Mouse (Mus musculus) layer of hippocampus, postnatal 36 days (tissue): ENCODE data around the gene Slc25a26. TPM values are rescaled to one million over a fixed set of nuclear protein-coding genes. Genes with fewer than 3 reads are reported as not detected.

Experiments
- DNase-seq, 2 experiments: peaks; one replicate each; pipeline ENCODE4 v3.0.0; 2022
- total RNA-seq, 2 experiments: library from RNA; stranded (reverse); gene quantifications; 2 replicates each; pipeline ENCODE4 v1.2.3; 2021

Slc25a26 gene
- total RNA-seq, 2 experiments from 2014 or later = 21.3 to 21.6 TPM

- DNase-seq = no peak
These were observed 101.0 kb downstream of the Slc25a26 start for GRCm38 (mm10) chr6:94601101-94601500.

DNA sequence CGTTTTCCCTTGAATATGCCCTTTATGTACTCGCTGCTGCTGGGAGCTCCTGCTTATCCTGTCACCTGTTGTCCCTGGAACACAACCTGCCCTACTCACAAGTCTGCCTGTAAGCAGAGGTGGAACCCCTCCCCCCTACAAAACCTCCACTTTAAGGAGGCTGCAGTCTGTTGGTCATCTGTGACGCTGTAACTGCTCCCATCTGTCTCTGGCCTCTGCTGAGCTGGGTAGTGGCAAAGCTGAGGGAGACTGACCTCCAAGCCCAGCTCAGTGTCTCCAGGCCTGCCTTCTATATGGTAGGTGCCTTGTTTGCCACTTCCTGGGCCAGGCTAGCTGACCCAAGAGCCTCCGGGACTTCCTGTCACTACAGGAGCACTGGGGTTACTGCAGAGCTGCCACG is 101.7 kb downstream of the Slc25a26 start:
- DNase-seq = no peak

DNA sequence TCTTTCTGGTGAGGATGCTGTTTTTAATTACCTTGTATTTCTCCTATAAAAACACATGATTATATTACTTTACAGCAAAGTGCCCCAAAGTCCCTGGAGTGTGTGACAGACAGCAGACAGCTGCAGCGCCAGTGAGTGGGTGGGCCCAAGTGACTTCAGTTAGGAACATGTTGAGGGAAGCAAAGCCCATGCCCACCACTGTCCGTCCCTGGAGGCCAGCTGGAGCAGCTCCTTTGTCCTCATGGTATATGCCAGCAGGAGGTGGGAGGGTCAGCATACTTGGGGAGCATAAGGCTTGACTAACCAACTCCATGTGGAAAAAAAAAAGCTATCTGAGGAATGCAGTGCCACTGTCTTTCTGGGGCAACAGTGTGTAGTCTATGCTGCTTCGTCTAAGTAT is 103.9 kb downstream of the Slc25a26 start:
- DNase-seq = no peak

- DNase-seq = no peak
These were observed 104.4 kb downstream of the Slc25a26 start for GRCm38 (mm10) chr6:94604546-94604945.

- no peak for DNase-seq
These were observed 113.2 kb downstream of the Slc25a26 start for GRCm38 (mm10) chr6:94613235-94613895.

DNA sequence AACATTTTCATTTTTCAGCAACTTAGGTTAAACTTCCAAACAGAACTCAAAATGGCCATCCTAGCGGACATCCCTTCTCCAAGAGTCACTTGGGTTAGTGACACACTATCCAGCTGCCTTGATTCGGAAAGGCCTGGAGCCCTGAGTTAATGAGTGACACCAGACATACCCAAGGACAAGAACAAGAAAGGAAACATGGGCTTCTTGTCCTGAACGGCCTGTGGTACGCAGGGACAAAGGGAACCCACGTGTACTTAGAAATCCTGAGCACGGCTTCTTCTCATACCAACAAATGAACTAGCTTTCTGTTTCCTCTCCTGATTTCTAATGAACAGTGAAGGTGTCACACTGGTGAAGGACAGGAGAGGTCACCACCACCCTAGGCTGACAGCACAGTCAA is 114.2 kb downstream of the Slc25a26 start:
- no peak for DNase-seq

- DNase-seq = no peak
These were observed 115.8 kb downstream of the Slc25a26 start for GRCm38 (mm10) chr6:94615936-94616335.

GRCm38 (mm10) chr6:94618671-94619070 is 118.5 kb downstream of the Slc25a26 start:
- no peak for DNase-seq

DNA sequence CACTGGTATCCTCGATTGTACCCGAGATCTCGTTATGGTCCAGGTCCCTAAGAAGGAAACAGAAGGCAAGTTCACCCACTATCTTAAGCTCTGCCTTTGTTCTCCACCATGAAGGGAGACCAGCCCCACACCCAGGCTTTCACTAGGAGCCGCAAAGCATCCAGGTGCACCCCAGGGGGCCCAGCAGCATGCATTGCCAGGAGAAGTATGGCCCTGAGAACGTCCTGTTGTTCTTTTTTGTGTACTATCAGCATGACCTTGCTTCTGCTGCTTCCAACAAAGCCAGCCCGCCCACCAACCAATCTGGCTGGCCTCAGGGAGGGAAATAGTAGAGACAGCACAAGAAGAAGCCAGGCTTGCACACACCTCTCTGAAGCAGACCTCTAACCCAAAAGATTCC is 120.2 kb downstream of the Slc25a26 start:
- no peak for DNase-seq

DNA sequence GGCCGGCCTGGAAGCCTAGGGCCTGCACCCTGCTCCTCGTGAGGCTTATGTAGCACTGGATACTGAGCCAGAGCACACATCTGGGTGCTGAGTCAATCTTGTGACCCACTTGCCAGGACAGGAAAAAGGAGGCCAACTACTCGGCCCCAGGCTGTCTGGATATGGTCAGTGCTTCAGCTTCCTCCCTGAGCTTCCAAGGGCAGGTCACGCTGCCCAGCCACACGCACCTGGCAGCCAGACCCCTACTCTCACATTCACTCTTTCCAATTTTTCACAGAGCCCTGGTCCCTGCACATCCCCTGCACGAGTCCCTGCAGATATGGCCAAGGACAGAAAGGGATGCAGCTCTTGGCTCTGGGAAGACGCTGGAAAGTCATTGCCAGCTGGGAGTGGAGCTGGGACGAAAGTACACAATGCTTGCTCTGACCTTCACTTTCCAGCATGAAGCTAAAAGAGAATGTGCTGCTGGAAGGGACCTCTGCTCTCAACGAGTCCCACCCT is 120.7 kb downstream of the Slc25a26 start:
- DNase-seq = no peak

GRCm38 (mm10) chr6:94622983-94623382 is 122.9 kb downstream of the Slc25a26 start:
- peak; percentile 65 to 73 for DNase-seq

- no peak for DNase-seq
These were observed 124.4 kb downstream of the Slc25a26 start for GRCm38 (mm10) chr6:94624543-94624942.

DNA sequence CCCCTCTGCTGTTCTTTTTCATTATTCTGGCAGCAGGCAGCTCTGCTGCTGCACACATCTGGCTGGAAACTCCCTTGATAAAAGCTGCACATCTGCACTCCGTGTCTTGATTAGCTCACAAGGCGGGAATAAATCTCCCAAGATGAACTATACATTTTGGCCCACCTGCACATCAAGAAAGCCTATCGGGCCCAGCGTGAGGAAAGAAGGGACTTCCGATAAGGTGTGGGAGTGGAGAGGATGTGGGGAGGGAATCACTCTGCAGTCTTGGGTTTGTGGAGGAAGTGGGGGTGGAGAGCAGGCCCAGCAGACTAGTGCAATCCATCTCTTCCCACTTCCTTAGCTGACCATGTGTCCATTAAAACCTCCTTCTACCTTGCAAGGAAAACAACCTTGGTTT is 125.8 kb downstream of the Slc25a26 start:
- no peak for DNase-seq

- DNase-seq = no peak
These were observed 126.7 kb downstream of the Slc25a26 start for GRCm38 (mm10) chr6:94626807-94627206.

- DNase-seq = no peak
These were observed 127.8 kb downstream of the Slc25a26 start for GRCm38 (mm10) chr6:94627714-94628595.

DNA sequence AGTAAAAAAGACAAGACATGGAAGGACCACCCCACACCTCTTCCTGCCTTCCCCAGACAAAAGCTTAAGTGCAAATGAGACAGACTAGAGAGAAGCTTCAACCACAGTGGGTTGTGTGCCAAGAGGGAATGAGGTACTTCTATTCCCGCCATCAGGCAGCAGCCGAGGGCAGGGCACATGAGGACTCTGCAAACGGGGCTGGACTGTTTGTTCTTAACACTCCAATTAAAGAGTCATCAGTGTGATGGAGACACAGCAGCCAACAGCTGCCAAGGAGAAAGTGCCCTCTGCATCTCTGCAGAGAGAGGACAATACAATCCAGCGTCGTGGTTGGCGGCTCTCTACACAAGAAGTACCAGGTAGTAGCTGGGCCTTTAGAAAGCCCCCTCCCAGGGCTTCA is 128.7 kb downstream of the Slc25a26 start:
- no peak for DNase-seq

- DNase-seq = peak; percentile 36 to 40
These were observed 131.1 kb downstream of the Slc25a26 start for GRCm38 (mm10) chr6:94631051-94631778.

- DNase-seq = no peak
These were observed 131.6 kb downstream of the Slc25a26 start for GRCm38 (mm10) chr6:94631779-94632082.

DNA sequence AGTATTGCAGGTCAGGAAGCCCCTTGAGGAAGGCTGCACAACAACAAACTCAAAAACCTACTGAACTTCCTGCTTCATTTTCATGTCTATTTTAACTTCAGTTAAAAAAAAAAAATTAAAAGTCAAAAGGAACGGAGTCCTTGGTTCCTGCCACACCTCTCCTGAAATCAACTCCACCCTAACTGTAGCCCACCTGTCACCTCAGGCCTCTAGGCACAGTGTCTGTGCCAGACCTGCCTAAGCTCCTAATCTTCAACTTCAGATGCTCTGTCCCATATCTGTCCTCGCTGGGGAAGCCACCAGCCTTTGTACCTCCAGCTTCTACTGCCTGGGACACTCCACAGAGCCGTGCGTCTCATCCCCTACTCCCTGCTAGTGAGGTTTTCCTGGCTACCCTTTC is 134.1 kb downstream of the Slc25a26 start:
- DNase-seq = no peak

GRCm38 (mm10) chr6:94634710-94635109 is 134.6 kb downstream of the Slc25a26 start:
- no peak for DNase-seq

DNA sequence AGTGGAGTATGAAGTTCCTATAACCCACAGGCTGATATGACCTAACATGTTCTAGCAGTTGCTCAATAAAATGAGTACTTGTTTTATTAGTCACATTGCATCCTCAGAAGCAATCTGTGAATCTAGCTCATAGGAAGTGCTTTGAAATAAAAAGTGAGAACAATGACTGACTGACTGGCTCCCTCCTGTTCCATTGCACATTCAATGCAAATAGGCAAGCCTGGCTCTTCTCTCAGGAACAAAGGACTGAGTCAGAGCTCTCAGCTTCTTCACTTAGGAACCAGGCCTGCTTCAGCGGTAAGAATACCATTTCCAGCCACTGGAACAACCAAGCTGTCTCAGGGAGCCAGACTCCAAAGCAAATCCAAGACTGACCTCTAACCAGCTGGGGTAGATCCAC is 135.2 kb downstream of the Slc25a26 start:
- DNase-seq = no peak

DNA sequence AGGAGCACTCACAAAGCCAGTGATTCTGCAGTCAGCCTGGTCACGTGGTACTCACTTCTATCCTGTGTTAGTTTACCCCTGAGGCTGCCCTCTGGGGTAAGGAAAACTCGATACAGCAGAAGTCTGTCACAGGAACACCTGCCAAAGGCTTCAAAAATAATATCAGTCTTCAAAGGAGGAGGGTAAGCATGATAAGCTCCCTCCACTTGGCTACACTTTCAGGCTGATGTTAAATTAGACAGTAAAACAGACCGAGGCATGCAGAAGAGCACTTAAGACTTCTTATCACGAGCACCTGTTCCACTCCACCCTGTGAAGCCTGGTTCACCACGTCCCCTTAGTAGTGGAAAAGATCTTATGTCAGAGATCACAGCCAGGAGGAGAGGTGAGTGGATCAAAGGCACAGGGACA is 136.9 kb downstream of the Slc25a26 start:
- DNase-seq = no peak

- peak; percentile 38 to 55 for DNase-seq
These were observed 140.2 kb downstream of the Slc25a26 start for GRCm38 (mm10) chr6:94640297-94640696.
